Mouse (Mus musculus): ENCODE data around the gene Pdilt.

Gene Pdilt

DNA sequence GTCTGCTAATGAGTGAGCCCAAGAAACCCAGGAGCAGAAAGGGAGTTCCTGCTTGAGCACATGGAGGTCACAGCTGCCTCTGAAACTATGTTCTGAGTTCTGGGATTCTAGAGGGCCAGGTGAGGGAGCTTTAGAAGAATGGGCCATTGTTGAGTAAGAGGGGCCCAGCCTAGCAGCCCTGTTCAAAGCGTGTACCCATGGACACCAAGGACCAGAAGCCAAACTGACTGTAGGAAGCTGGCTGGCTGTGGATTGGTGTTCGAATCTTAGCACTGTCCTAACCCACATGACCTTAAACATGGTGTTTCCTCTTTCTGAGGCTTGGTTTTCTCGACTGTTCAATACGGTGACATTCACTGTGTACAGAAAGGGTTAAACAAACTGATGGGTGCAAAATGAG is at the start of gene Pdilt:
Gene Pdilt (minus strand): TSS at position 101 of the 400 bp plus-strand sequence.
- 72% methylated on average over 4 of the region's 4 CpGs for WGBS

DNA sequence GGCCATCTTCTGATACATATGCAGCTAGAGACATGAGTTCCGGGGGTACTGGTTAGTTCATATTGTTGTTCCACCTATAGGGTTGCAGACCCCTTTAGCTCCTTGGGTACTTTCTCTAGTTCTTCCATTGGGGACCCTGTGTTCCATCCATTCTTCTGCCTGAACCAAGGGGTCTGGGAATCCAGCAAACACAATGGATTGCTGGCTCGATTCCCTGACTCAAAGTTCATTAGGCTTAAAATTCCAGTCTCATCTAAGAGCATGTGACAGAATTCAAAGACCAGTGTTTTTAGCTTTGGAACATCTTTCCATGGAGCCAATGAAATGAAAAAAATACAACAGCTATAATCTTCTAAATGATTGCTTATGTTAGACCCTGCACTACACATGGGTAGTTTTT is 39.2 kb upstream of the Pdilt start:
- WGBS, result 77% methylated on average over 2 of the region's 2 CpGs

DNA sequence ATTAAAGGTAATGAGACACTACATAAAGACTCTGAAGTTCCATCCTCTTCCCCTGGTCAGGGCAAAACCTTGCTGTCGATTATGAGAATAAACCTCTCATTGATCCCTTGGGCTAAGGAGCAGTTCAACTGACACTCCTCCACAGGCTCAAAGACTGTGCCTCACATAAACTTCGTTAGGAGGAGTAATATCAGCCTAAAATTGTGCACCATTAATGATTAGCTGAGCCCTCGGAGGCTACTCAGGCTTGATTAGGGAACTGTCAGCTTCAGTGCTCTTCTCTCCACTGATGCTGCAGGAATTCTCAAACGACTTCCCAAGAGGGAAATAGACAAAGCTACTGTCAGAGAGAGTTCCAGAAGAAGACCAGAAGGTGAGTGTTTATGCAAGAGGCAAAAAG is 38.2 kb upstream of the Pdilt start:
- WGBS, result 65% methylated on average over 4 of the region's 4 CpGs

- WGBS, result 86% methylated on average over 3 of the region's 3 CpGs
Observed at GRCm38 (mm10) chr7:119560452-119560835, 37.2 kb upstream of the Pdilt start.

DNA sequence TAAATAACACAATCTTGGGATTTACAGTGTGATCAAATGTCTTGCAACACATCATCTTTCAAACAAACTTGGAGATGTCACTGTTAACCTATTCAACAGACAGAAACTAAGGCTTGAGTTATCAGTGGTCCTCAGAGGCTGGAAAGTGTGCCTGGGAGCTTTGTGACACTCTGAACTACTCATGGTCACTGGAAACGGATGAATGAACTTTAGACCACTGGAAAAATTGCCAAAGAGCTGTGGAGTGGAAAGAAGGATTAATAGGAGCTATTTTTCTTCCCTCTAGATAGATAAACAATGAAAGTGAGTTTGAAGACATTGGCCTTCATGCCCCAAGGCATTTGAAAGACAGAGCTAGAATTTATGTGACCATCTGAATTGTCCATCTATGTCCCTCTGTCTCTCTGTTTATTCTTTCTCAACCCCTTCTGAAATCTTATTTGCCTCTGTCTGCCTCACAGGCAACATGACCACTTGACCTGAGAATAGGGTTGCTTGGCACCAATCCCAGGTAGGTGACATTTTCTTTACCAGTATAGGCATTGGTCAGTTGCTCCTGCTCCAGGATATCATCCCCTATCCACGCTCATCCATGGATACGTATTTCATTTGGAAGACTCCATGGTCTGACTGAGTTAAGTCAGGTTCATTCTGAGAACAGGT is 36.6 kb upstream of the Pdilt start:
- WGBS, result 84% methylated on average over 3 of the region's 3 CpGs

DNA sequence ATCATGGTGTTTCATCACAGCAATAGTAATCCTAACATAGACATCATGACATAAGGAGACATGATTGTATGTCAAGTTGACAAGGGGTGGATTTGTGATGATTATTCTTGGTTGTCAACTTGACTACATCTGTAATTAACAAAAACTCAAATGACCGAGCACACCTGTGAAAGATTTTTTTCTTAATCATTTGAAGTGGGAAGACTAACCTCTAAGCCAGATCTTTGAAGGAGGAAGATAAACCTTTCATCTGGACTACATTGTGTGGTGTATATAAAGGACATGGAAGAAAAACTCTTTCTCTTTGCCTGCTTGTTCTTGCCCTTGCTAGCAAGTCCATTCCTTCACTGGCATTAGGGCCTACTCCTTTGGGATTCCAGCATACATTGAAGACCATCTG is 30.8 kb upstream of the Pdilt start, which contains the start of gene Acsm2:
Gene Acsm2 (plus strand): TSS at position 301 of the 400 bp plus-strand sequence.
- 89% methylated on average over 1 of the region's 1 CpGs for WGBS

GRCm38 (mm10) chr7:119550471-119551222 is 27.4 kb upstream of the Pdilt start:
- WGBS, result 63% methylated on average over 3 of the region's 3 CpGs

GRCm38 (mm10) chr7:119542445-119542844 is 19.2 kb upstream of the Pdilt start:
- 84% methylated on average over 2 of the region's 2 CpGs for WGBS

DNA sequence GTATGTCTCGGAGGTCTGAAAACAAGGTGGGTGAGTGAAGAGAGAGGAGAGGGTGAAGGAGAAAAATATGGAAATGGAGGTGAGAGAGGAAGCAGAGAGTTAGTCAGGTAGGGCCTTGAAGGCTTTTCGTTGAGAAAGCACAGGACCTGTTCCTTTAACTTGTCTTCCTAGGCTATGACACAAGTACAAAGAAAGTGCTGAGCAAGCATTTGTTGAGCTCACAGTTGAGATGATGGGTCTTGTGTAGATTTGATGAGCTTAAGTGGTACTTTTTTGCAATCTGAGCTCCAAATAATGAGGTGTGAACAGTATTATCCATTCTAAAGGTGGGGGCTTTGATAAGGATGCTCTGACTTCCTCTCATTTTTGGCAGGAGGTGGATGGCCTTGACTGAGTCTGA is 11.1 kb upstream of the Pdilt start:
- WGBS, result 81% methylated on average over 2 of the region's 2 CpGs

GRCm38 (mm10) chr7:119532924-119533323 is 9.6 kb upstream of the Pdilt start:
- WGBS, result 63% methylated on average over 1 of the region's 1 CpGs

GRCm38 (mm10) chr7:119528617-119529016 is 5.3 kb upstream of the Pdilt start:
- WGBS, result 87% methylated on average over 7 of the region's 7 CpGs

GRCm38 (mm10) chr7:119527548-119527947 is 4.3 kb upstream of the Pdilt start:
- WGBS, result 87% methylated on average over 2 of the region's 2 CpGs

- WGBS, result 94% methylated on average over 1 of the region's 1 CpGs
Observed at GRCm38 (mm10) chr7:119527135-119527534, 3.8 kb upstream of the Pdilt start.

DNA sequence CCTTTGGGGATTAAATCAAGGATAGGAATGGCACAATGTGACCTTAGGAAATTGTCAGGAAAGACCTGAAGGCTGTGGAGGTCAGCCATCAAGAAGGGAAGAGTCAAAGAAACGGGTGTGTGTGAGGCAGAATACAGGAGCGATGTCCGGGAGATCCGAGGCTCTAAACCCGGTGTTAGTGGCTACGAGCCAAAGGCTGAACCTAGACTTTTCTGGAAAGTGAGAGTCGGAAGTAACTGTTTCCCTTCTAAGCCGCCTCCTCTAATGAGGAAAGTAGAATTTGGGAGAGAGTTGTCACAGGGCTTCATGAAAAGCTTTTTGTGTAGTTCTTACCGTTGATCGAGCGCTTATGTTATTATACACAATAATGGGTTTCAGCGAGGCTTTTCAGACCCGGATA is 3.2 kb upstream of the Pdilt start:
- 34% methylated on average over 13 of the region's 13 CpGs for WGBS

- WGBS, result 23% methylated on average over 2 of the region's 2 CpGs
Observed at GRCm38 (mm10) chr7:119525881-119526281, 2.6 kb upstream of the Pdilt start.

DNA sequence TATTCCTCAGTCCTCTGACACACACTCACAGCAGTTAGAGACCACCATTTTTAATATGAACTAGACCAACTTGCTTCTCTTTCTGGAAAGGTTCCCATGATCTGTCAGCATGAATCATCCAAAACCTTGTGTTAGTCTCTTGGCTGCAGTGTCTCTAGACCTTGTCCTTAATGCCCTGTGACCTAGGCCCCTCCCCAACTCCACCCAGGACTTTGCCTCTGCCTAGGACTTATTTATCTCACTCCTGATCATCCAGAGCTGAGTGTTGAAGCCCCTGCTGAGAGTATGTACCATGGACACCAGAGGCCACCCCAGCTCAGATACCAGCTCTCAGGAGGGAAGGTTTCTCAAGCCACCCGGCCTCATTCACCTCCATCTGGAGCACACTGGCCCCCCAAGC is 904 bp downstream of the Pdilt start:
- 79% methylated on average over 1 of the region's 1 CpGs for WGBS

- WGBS, result 81% methylated on average over 3 of the region's 3 CpGs
Observed at GRCm38 (mm10) chr7:119521816-119522215, 1.5 kb downstream of the Pdilt start.

DNA sequence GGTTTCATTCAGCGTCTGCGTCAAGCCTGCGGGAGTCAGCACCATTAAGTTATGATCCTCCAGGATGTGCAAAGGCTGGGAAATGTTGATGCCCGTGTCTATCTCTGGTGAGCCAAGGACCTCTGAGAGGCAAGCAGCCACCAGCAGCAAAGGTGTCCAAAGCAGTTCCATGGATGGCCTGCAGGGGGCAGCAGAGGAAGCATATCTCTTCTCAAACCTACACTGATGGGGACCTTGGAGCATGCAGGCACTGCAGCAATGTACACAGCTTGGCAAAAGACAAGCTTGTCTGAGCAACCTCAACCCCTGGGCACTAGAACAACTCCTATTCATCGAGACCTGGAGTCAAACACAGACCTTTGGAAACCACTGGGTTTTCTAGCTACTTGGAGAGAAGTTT is 3.6 kb downstream of the Pdilt start:
- 58% methylated on average over 5 of the region's 5 CpGs for WGBS

DNA sequence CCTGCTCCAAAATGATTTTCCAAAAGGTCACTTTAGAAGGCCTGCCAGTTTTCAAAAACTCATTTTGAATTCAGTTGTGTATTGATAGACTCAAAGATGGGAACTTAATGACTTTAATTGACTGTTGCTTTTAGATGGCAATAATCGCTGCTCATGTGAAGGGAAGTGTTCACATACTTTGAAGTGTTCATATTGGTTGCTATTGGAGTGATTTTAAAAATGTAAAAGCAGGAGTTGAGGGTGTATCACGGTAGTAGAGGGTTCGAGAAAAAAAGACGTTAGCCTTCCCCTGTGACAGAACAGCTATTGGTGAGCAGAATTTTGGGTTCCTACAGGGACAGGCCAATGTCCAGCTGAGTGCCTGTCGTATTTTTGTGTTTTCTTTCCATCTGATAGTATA is 4.1 kb downstream of the Pdilt start, which contains the start of gene Acsm5:
Gene Acsm5 (plus strand): TSS at position 301 of the 400 bp plus-strand sequence.
- 78% methylated on average over 5 of the region's 5 CpGs for WGBS

GRCm38 (mm10) chr7:119516272-119516558 is 7.1 kb downstream of the Pdilt start:
- 83% methylated on average over 7 of the region's 7 CpGs for WGBS

GRCm38 (mm10) chr7:119515492-119516271 is 7.6 kb downstream of the Pdilt start:
- 68% methylated on average over 10 of the region's 10 CpGs for WGBS

- 18% methylated on average over 7 of the region's 7 CpGs for WGBS
Observed at GRCm38 (mm10) chr7:119513056-119513455, 10.2 kb downstream of the Pdilt start.

DNA sequence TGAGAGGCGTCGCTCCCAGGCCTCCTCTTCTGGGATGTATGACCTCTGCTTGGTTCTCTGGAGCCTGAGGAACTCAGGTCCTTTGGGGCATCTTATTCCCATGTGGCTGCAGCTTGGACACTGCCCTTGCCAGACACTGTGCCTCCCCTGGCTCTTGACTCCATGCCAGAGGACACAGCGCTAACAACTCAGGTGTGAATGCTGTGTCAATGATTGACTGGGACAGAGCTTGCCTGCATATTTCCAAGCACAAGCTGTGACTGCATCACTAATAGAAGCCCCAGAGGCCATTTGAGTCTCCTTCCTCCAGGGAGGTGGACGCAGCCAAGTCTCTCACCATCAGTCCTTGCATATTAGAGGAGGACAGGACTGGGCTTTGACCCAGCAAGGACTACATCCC is 12.1 kb downstream of the Pdilt start:
- WGBS, result 87% methylated on average over 4 of the region's 4 CpGs
